Mouse (Mus musculus) limb, embryonic 10.5 days (tissue): ENCODE results near the gene Arsa. TPM values are rescaled to one million over a fixed set of nuclear protein-coding genes. Genes with fewer than 3 reads are reported as not detected.

Experiments used
- DNase-seq: peaks from one replicate; pipeline ENCODE4 v3.0.0-alpha.2; 2017; ENCODE audit warnings: low spot score
- H3K27ac ChIP-seq: fragments of 300-500 bp; sonication (generic); 2 replicates; pipeline ENCODE4 v1.5.1; 2016; ENCODE audit warnings: mild to moderate bottlenecking
- H3K27me3 ChIP-seq: fragments of 300-500 bp; sonication (generic); 2 replicates; pipeline ENCODE4 v1.6.1; 2016; ENCODE audit warnings: low read depth, mild to moderate bottlenecking; ENCODE audit not compliant: poor library complexity, severe bottlenecking
- H3K36me3 ChIP-seq: fragments of 300-500 bp; sonication (generic); 2 replicates; pipeline ENCODE4 v1.6.1; 2016; ENCODE audit warnings: mild to moderate bottlenecking, moderate library complexity
- H3K4me1 ChIP-seq: fragments of 300-500 bp; sonication (generic); 2 replicates; pipeline ENCODE4 v1.6.1; 2016
- H3K4me3 ChIP-seq: fragments of 300-500 bp; sonication (generic); 2 replicates; pipeline ENCODE4 v1.5.1; 2016; ENCODE audit warnings: mild to moderate bottlenecking, moderate library complexity
- H3K9me3 ChIP-seq: fragments of 300-500 bp; sonication (generic); replicated peaks from 2 replicates; pipeline ENCODE4 v1.6.1; 2016; ENCODE audit warnings: mild to moderate bottlenecking
- whole genome bisulfite sequencing: fragments of 180-500 bp; shearing (Covaris S2); methylation state at CpG from one replicate; pipeline ENCODE4 v1.1.7; 2016; 5-methylcytosine and 5-hydroxymethylcytosine counted together
- polyA plus RNA-seq: library from polyadenylated mRNA; unstranded; fragments of >200 nt; fragmentation: Nextera tagmentation; extraction: Ambion mirVana; gene quantifications from 2 replicates; pipeline ENCODE4 v1.2.1, GENCODE M21; 2016

Gene Arsa
- polyA plus RNA-seq, 1 experiment from 2014 or later, result 11.2 TPM

DNA sequence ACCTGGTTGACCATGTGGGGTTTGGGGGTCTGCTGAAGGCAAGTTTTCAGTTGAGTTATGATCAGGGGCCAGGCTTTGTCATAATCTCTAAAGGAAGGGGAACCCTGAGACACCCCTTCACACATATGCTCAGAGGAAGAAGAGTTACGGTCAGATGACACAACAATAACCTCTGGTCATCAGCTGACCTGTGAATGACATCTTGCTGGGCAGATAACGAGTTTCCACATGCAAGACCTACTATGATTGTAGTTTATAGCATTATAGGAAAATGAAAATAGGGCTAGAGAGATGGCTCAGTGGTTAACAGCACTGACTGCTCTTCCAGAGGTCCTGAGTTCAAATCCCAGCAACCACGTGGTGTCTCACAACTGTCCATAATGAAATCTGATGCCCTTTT is 1.4 kb upstream of the Arsa start:
- Histone ChIP-seq H3K4me1 (peaks cover 15% of the 10 kb centered on the region), H3K9me3 (no peaks in the 10 kb centered on the region), H3K4me3 (no peak overlapping the region), H3K27ac (no peak overlapping the region), H3K27me3 (no peaks in the 10 kb centered on the region), H3K36me3 (no peaks in the 10 kb centered on the region)
- 84% methylated on average over 3 of the region's 3 CpGs for WGBS
- DNase-seq, result no peak

DNA sequence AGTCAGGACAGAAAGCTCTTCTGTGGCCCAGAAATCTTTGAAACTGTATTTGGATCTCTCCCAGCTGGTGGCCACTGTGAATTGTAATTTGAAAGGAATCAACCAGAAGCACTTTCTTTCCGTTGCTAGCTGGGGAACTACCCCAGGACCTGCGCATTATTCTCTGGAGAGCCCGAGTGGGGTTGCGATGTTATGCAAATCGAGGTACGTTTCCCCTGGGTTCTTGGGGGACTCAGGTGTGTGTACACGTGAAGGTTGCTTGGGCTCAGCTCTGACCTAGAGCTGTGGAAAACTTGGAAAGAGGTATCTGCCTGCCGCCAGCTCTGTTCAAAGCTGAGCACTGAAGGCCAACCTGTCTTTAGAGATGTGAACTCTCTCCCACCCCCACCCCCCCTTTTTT is 581 bp upstream of the Arsa start:
- H3K27ac ChIP-seq, result no peak overlapping the region
- H3K36me3 ChIP-seq, result 0 out of 2 replicates have a peak, but pooled peaks cover 3% of the 10 kb centered on the region
- no peak overlapping the region for H3K4me3 ChIP-seq
- H3K27me3 ChIP-seq, result no peaks in the 10 kb centered on the region
- 53% methylated on average over 8 of the region's 8 CpGs for WGBS
- H3K4me1 ChIP-seq, result peaks cover 15% of the 10 kb centered on the region
- no peaks in the 10 kb centered on the region for H3K9me3 ChIP-seq
- DNase-seq, result no peak

GRCm38 (mm10) chr15:89476475-89476815 is 780 bp downstream of the Arsa start:
- Histone ChIP-seq H3K27ac (peak overlapping the region; percentile 83), H3K36me3 (0 out of 2 replicates have a peak, but pooled peaks cover 3% of the 10 kb centered on the region), H3K27me3 (no peaks in the 10 kb centered on the region), H3K9me3 (no peaks in the 10 kb centered on the region), H3K4me3 (peak overlapping the region; percentile 59), H3K4me1 (peaks cover 15% of the 10 kb centered on the region)
- DNase-seq, result no peak
- 6% methylated on average over 5 of the region's 5 CpGs for WGBS

DNA sequence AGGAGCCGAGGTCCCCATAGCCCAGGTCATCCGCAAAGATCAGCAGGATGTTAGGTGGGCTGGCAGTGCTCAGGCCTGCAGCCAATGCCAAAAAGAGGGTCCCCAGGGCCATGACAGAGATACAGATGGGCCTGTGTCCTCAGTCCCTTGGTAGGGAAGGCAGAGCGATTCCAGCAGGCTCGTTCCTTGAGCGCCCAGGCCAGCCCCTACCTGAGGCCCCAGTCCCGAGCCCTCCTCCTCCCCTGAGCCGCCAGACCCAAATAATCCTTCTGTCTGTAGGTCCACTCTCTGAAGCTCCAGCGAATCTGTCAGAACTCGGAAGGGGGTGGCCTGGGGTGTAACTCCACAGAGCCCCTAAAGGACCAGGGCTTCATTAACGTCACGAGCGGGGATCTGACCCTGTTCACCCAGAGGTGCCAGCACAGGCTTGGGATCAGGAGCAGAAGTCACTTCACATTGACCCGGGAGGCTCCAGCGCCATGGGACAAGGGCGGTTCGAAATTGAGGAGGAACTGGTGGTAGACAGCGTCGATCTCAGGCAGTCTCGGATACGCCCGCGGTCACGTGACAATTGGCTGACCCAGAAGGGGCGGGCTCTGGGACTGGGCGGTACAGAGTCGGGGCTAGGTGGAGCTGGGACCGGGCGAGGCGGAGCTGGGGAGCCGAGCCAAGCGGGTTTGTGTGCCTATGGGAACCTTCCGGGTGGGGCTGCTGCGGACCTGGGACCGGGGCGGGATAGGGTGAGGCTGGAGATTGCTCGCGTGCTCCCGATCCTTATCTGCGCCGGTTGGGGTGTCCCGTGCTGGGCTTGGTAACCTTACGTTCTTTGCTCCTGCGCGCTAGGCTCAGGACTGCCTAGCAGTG is 1.4 kb downstream of the Arsa start:
- peak overlapping the region; percentile 83 for H3K27ac ChIP-seq
- 10% methylated on average over 44 of the region's 44 CpGs for WGBS
- H3K27me3 ChIP-seq, result no peaks in the 10 kb centered on the region
- H3K4me1 ChIP-seq, result peaks cover 15% of the 10 kb centered on the region
- peak overlapping the region; percentile 59 for H3K4me3 ChIP-seq
- DNase-seq, result peak; percentile 90
- H3K9me3 ChIP-seq, result no peaks in the 10 kb centered on the region
- 0 out of 2 replicates have a peak, but pooled peaks cover 3% of the 10 kb centered on the region for H3K36me3 ChIP-seq

DNA sequence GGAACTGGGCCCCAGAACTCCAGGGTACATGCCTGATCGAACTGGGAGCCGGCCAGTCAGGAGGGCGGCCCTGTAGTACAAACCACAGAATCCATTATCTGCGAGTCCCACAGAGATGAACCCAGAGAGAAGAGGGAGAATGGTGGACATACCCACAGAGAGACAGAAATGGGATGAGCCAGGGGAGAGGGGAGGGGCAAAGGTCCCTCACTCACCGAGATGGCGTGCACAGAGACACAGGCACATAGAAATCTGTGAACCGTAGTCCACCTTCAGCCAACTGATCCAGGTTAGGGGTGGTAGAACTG is 2.0 kb downstream of the Arsa start:
- H3K9me3 ChIP-seq, result no peaks in the 10 kb centered on the region
- H3K36me3 ChIP-seq, result 0 out of 2 replicates have a peak, but pooled peaks cover 3% of the 10 kb centered on the region
- H3K4me1 ChIP-seq, result peaks cover 15% of the 10 kb centered on the region
- no peak for DNase-seq
- H3K27ac ChIP-seq, result no peak overlapping the region
- 86% methylated on average over 7 of the region's 7 CpGs for WGBS
- no peaks in the 10 kb centered on the region for H3K27me3 ChIP-seq
- H3K4me3 ChIP-seq, result peak overlapping the region; percentile 59

DNA sequence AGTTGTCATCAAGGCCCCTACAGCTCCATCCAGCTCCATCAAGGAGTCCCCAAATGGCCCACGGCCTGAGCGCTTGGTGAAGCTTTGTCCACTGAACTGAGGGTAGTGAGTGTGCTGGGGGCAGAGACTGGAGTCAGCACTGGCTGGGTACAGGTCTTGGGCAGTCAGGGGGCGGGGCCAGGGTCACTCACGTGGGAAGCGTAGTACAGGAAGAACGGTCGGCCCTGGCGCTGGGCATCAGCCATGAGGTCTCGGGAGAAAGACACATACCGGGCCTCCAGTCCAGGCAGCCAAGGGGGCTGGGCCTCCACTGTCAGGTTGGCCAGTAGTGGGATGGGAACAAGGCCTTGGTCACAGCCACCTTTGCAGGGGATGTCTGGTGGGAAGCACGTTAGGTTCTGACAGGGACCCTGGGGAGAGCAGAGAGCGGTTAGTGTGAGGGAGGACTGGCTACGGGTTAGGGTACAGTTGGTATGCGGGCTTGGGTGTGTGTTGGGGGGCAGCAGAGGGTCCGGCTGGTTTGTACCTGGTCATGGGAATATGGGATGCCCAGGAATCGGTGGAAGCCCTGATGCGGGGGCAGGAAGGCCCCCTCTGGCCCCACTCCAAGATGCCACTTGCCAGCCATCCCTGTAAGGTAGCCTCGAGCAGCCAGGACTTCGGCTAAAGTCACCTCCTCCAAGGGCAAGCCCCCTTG is 2.5 kb downstream of the Arsa start:
- H3K36me3 ChIP-seq, result 0 out of 2 replicates have a peak, but pooled peaks cover 3% of the 10 kb centered on the region
- H3K27ac ChIP-seq, result no peak overlapping the region
- no peak for DNase-seq
- H3K9me3 ChIP-seq, result no peaks in the 10 kb centered on the region
- H3K4me3 ChIP-seq, result peak overlapping the region; percentile 59; the same call in 1 of the 2 replicates
- no peaks in the 10 kb centered on the region for H3K27me3 ChIP-seq
- H3K4me1 ChIP-seq, result peaks cover 15% of the 10 kb centered on the region
- 92% methylated on average over 19 of the region's 19 CpGs for WGBS

- no peaks in the 10 kb centered on the region for H3K27me3 ChIP-seq
- H3K36me3 ChIP-seq, result 0 out of 2 replicates have a peak, but pooled peaks cover 3% of the 10 kb centered on the region
- no peaks in the 10 kb centered on the region for H3K9me3 ChIP-seq
- H3K27ac ChIP-seq, result no peak overlapping the region
- WGBS, result 97% methylated on average over 8 of the region's 8 CpGs
- H3K4me3 ChIP-seq, result no peak overlapping the region; the same call in 1 of the 2 replicates
- DNase-seq, result no peak
- H3K4me1 ChIP-seq, result peaks cover 15% of the 10 kb centered on the region
Observed at GRCm38 (mm10) chr15:89473921-89474320, 3.3 kb downstream of the Arsa start.

- no peaks in the 10 kb centered on the region for H3K9me3 ChIP-seq
- no peak overlapping the region for H3K27ac ChIP-seq
- WGBS, result 86% methylated on average over 9 of the region's 9 CpGs
- peaks cover 15% of the 10 kb centered on the region for H3K4me1 ChIP-seq
- DNase-seq, result no peak
- H3K4me3 ChIP-seq, result no peak overlapping the region
- 0 out of 2 replicates have a peak, but pooled peaks cover 3% of the 10 kb centered on the region for H3K36me3 ChIP-seq
- H3K27me3 ChIP-seq, result no peaks in the 10 kb centered on the region
Observed at GRCm38 (mm10) chr15:89473370-89473769, 3.9 kb downstream of the Arsa start.

DNA sequence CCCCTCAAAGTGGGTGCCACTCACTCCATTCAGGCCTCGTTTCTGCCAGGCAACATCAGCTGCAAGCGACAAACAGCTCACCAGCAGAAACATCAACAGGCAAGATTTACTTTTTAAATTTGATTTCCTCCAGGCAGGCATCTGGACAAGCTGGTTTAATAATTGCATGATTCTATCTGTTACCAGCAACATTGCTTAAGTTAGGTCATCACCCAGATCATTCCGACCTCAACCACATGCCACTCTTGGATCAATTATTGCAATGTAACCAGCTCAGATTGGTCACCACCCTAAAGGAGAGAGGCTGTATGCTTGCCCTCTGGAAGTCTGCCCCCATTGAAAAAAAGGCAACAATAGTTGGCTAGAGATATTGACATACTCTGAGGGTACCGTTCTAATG is 5.7 kb downstream of the Arsa start:
- Histone ChIP-seq H3K36me3 (0 out of 2 replicates have a peak, but pooled peaks cover 3% of the 10 kb centered on the region), H3K27ac (no peak overlapping the region), H3K9me3 (no peaks in the 10 kb centered on the region), H3K4me3 (no peak overlapping the region), H3K4me1 (peaks cover 7% of the 10 kb centered on the region), H3K27me3 (no peaks in the 10 kb centered on the region)
- WGBS, result 89% methylated on average over 4 of the region's 4 CpGs
- no peak for DNase-seq

DNA sequence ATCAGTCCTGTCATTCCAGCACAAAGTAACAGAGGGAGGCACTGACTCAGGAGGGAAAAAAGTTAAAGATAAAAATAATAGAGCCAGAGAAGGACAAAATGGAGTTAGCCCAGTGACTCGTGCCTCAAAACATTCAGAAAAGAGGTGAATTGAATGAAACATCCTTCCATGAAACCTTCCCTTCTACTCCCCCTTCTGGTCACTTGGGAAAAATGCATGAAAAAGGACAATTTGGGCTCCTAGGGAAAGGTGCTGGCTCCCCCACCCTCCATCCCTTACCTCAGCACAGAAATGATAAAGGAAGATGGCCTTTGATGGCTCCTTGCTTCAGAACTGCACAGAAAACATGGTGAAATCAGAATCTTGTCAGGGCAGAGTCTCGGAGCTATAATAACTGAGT is 8.6 kb downstream of the Arsa start:
- Histone ChIP-seq H3K4me3 (no peak overlapping the region), H3K27ac (no peak overlapping the region), H3K36me3 (0 out of 2 replicates have a peak, but pooled peaks cover 3% of the 10 kb centered on the region), H3K9me3 (no peaks in the 10 kb centered on the region), H3K27me3 (no peaks in the 10 kb centered on the region), H3K4me1 (peaks cover 5% of the 10 kb centered on the region; the same call in 1 of the 2 replicates)
- WGBS, result 40% methylated on average over 2 of the region's 2 CpGs
- DNase-seq, result no peak

DNA sequence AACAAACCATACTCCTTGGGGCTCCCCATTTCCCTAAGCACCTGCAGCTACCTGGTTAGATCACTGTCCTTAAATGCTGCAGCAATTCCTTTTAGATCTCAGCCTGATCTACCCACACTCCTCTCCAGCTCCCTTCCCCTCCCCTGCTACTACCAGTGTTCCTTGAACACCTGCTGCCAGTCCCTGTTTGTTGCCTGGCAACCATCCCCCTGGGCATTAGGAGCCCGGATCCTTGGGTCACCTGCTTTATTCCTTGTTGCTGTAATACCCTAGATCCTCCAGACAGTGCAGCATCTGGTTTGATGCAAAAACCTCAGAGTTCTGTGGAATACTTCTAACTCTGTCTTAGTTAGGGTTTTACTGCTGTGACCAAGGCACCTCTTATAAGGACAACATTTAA is 12.2 kb downstream of the Arsa start:
- no peak for DNase-seq
- peaks cover 7% of the 10 kb centered on the region; the same call in 1 of the 2 replicates for H3K4me1 ChIP-seq
- 5% methylated on average over 1 of the region's 1 CpGs for WGBS

DNA sequence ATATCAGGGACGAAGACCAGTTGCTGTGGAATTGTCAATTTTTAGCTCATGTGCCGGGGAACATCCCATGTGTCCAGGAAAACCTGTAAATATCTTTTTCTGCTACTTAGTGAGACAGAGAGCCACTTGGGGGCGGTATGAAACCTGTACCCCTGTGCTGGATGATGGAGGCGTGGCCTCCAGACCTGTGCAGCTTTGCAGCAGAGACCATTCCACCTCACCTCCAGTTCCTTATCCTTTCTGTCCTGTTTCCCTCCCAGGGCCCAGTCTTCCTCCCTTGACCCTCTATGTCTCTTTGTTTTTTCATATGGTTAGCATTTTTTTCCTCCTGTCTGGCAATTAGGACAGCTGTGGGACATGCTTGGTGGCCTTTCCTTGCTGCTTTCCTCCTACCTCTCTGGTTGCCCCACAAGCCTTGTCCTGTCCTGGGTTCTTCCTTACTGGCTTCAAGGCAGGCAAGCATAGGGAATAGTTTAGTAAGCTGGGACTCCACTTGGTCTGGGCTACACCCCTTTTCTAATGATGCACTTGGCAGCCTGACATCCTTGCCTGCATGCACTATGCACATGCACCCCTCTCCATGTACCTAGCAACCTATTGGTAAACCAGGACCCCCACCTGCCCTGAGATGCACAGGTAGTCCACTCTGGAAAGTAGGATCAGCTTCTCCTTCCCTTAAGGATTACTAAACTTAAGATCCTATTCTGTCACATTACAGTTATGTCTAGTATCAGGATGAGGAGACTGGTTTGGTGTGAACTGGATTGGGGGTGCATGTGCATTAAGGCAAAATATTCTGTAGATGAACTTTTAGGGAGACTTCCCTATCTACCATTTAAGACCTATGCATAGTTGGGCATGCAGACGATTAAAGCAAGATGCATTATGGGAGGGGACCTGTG is 13.6 kb downstream of the Arsa start:
- WGBS, result 62% methylated on average over 5 of the region's 5 CpGs
- Histone ChIP-seq H3K36me3 (no peaks in the 10 kb centered on the region), H3K27ac (no peak overlapping the region)

More for the DNA sequence above, 12.2 kb downstream of the Arsa start:
- Histone ChIP-seq H3K36me3 (no peaks in the 10 kb centered on the region), H3K9me3 (no peaks in the 10 kb centered on the region), H3K27ac (no peak overlapping the region), H3K27me3 (no peaks in the 10 kb centered on the region), H3K4me3 (no peak overlapping the region)

More for the DNA sequence above, 13.6 kb downstream of the Arsa start:
- H3K9me3 ChIP-seq, result no peaks in the 10 kb centered on the region
- peaks cover 7% of the 10 kb centered on the region; the same call in 1 of the 2 replicates for H3K4me1 ChIP-seq
- H3K27me3 ChIP-seq, result no peaks in the 10 kb centered on the region
- no peak overlapping the region for H3K4me3 ChIP-seq
- DNase-seq, result no peak
